Mouse (Mus musculus) splenic B cell, adult 2 months (primary cell): ENCODE measurements around the gene Snx30.
A peak's percentile ranks its signal among the peaks of the same experiment; 100 is the strongest.

Experiments used
- DNase-seq: peaks from one replicate; pipeline ENCODE4 v3.0.0-alpha.2; 2011; ENCODE audit warnings: low read depth, low spot score
- H3K27me3 ChIP-seq: 2 replicates; pipeline ENCODE4 v1.6.1; 2012; ENCODE audit warnings: mild to moderate bottlenecking, low read length, moderate library complexity, mixed read lengths; ENCODE audit not compliant: control insufficient read depth, poor library complexity, insufficient read depth, severe bottlenecking
- H3K36me3 ChIP-seq: 2 replicates; pipeline ENCODE4 v1.6.1; 2012; ENCODE audit warnings: mild to moderate bottlenecking, low read length, moderate library complexity, mixed read lengths; ENCODE audit not compliant: control insufficient read depth, poor library complexity, insufficient read depth, severe bottlenecking

The Snx30 gene

DNA sequence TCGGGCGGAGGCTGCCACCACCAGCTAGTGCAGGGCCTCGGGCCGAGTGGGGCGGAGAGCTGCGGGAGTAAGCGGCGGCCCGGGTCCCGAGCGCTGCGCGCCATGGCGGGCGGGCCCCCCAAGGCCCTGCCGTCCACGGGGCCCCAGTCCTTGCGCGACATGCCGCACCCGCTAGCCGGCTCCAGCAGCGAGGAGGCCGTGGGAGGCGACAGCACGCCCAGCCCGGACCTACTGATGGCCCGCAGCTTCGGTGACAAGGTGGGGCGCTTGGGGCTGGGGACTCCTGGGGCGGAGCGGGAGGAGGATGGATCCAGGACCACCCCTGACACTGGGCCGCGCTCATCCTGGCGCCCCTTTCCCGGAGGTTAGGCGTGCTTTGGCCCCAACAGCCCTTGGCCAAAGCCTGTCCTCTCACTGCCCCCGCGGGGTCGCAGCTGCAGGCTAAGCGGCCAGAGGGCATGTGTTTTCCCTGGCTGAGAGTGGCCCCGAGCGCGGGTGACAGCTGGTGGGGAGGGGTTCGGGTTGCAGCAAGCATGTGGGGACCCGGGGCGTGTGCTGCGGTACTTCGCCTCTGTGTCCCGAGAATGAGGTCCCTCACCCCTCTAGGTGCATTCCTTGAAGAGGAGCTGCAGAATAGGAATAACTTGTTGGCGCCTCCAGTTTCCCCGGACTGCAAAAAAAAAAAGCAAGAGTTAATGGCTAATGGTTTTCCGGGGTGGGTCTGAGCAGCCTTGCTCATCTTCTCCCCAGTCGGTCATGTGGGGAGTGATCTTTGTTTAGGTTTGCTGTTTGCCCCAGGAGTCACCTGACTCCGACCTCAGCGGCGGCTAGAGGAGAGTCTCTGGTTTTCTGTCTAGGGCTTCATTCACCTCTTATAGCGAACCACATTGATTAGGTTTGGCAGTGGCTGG, 583 bp downstream of the Snx30 start:
- H3K27me3 ChIP-seq, result no peaks in the 10 kb centered on the region
- no peaks in the 10 kb centered on the region for H3K36me3 ChIP-seq
- DNase-seq, result peak; percentile 83

DNA sequence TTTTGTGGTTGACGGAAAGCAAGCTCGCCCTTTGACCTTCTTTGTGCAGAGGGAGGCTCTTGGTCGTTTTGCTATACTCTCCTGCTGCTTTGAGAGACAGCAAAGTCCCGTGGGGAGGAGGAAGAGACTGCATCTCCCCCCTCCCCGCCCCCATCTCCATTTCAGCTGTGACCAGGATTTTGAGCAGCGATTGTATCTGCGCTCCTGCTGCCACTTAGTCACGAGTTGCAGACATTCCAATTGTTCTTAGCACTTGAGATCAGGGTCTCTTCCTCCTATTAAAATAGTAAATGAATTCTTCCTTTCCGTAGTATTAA, 1.2 kb downstream of the Snx30 start:
- H3K36me3 ChIP-seq, result no peaks in the 10 kb centered on the region; the same call in 1 of the 2 replicates
- no peaks in the 10 kb centered on the region for H3K27me3 ChIP-seq
- DNase-seq, result no peak

DNA sequence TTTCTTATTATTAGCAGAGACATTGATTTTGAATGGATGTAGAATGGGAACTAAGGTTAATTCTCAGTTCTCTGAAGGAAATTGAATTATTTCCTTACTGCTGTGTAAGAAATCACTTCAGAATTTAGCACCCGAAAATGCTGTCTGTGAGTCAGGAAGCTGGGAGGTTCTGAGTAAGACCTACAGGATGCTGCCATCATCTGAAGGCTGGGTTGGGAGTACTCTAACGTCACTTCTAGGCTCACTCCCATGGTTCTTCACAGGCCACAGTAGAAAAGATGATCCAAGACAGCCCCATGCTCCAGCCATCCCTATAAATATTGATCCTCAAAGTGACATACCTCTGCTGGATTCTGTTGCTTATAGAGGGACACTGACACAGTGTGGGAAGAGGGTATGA, 1.9 kb downstream of the Snx30 start:
- H3K36me3 ChIP-seq, result no peaks in the 10 kb centered on the region; the same call in 1 of the 2 replicates
- H3K27me3 ChIP-seq, result no peaks in the 10 kb centered on the region
- no peak for DNase-seq

DNA sequence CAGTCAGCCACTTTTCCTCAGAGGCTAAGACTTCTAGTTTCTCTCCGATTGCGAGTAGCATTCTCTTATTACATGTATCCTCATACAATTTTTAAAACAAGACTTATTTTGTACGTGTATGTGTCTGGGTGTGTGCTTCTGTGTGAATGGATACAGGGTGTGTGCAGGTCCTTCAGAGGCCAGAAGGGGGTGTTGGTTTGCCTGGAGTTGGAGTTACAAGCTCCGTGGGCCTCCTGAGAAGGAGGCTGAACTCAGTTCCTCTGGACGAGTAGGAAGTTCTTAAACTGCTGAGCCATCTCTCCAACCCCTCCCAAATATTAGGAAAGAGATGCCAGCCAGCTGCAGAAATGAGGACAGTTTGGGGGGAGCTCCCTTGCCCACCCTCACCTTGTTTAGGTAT, 2.8 kb downstream of the Snx30 start:
- Histone ChIP-seq H3K27me3 (no peaks in the 10 kb centered on the region), H3K36me3 (no peaks in the 10 kb centered on the region; the same call in 1 of the 2 replicates)
- peak; percentile 60 for DNase-seq

DNA sequence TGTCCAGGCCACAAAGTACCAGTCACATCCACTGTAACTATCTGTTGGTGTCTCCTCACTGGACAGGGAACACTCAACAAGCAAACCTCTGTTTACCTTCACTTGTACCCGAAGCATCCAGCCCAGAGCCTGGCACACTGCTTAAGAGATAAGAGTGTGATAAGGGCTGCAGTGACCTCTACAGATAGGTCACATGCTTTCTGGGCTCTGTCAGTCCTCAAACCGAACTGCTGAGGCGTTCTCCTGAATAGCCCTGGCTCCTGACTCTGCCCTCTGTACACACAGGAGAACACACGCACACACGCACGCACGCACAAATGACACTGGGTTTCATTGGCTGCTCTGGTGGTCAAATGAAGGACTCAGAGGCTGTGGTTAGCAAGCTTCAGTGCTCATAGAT, 8.5 kb downstream of the Snx30 start:
- H3K36me3 ChIP-seq, result no peaks in the 10 kb centered on the region; the same call in 1 of the 2 replicates
- no peaks in the 10 kb centered on the region for H3K27me3 ChIP-seq
- DNase-seq, result peak; percentile 33

DNA sequence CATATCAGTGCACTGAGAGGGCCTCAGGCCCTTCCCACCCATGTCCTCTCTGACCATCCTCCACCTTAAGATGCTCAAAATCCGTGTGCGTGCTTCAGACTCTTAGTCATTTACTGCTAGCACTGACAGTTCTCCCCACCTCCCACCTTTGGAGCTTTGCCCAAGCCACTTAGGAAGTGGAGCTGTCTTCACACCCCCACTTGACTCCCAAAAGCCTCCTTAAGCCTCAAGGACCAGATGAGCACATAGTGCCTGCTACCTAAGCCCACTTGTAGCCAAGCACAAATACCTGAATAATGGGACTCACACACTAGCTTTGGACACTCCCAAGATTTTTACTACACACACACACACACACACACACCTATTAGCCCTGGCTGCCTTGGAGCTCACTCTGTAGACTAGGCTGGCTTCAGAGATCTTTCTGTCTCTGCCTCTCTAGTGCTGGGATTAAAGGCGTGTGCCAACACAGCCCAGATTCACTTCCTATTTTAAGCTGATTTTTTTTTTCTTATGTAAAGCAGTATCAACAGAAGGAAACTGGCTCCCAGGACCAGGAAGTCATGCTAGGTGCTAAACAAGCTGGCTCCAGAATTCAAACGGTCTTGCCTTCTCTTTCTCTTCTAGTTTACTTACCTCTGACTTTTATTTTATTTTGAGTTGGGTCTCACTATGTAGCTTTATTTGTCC, 9.6 kb downstream of the Snx30 start:
- DNase-seq, result peak; percentile 83
- no peaks in the 10 kb centered on the region for H3K27me3 ChIP-seq
- H3K36me3 ChIP-seq, result no peaks in the 10 kb centered on the region; the same call in 1 of the 2 replicates

DNA sequence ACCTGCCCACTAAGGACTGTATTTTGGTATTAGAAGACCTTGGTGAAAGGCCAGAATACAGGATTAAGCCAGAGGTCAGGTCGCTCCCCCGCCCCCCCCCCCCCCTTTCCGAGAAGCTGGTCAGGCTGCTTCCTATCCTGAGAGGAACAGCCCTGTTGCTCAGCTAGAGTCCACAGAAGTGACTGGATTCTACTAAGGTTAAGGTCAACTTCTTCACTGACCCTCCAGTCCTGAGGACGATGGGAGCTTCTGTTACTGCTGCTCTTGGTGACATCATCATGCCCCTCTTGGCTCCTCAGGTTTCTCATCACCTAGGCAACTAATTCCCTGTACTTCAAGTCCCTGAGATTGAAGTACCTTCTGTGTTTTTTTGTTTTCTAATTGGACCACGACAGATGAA, 10.4 kb downstream of the Snx30 start:
- no peak for DNase-seq
- H3K36me3 ChIP-seq, result no peaks in the 10 kb centered on the region; the same call in 1 of the 2 replicates
- H3K27me3 ChIP-seq, result no peaks in the 10 kb centered on the region

DNA sequence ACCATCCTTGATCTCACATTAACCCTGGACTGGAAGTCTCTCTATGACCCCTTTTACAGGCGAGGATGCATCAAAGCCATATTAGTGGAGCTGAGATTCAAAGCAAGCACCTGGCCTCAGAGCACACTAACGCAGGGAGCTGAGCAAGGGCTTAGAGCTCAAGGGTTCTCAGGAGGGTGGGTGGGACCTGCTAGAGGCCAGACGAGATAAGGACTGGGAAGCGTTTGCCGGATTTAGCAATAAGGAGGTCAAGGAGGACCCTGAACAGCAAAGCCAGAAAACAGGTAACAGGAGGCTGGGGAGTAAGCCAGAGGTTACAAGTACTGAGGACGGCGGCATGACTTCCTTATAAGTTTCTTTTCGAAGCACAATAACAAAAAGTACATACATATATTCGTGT, 10.8 kb downstream of the Snx30 start:
- H3K36me3 ChIP-seq, result no peaks in the 10 kb centered on the region; the same call in 1 of the 2 replicates
- DNase-seq, result no peak
- H3K27me3 ChIP-seq, result no peaks in the 10 kb centered on the region

DNA sequence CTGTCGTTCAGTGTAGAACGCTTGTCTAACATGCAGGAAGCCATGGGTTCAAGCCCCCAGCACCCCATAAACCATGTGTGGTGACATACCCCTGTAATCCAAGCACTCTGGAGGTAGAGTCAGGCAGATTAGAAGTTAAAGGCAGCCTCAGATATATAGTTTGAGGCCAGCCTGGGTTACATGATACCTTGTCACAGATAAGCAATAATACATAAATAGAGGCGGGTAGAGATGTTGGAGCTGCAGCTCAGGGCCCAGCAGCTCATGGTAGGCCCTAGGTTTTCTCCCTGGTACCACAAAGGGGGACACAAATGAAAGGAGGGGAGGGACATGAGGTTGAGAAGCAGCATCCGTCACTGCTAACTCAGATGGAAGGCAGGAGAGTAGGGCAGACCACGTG, 12.2 kb downstream of the Snx30 start:
- no peaks in the 10 kb centered on the region for H3K36me3 ChIP-seq
- no peak for DNase-seq
- H3K27me3 ChIP-seq, result no peaks in the 10 kb centered on the region

DNA sequence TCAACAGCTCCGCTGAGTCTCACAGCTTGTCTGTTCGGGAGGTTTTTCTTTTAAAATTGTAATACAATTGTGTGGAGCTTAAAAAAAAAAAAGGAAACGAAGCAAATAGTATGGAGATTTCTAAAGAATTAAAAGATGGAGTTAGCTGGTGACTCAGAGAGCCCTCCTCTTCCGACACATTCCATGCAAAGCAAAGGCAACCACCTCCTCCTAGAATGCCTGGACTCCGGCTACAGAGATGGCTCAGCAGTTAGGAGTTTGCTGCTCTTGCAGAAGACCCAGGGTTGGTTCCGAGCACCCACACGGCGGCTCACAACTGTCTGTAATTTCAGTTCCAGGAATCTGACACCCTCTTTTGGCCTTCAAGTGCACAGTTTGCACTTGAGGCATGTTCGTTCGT, 12.9 kb downstream of the Snx30 start:
- Histone ChIP-seq H3K36me3 (no peaks in the 10 kb centered on the region), H3K27me3 (no peaks in the 10 kb centered on the region)
- DNase-seq, result no peak

DNA sequence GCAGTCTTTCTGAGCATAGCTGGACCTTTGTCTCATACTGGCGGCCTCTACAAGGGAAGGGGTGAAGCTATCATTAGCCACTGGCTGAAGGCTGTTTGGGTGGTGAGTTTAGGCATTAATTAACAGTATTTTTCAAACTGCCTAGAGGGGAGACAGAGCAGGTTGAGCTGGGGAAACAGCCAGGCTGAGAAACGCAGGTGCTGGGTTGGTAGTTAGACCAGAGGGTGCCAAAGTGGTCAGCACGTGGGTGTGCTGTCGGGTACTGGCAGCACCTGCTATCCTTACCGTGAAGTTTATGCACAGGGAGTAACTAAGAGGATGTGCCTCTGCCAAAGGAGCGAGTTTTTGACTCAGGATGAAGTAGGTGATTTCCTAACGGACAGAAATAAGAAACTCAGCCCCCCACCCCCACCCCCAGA, 13.4 kb downstream of the Snx30 start:
- no peak for DNase-seq
- Histone ChIP-seq H3K27me3 (no peaks in the 10 kb centered on the region), H3K36me3 (no peaks in the 10 kb centered on the region)

DNA sequence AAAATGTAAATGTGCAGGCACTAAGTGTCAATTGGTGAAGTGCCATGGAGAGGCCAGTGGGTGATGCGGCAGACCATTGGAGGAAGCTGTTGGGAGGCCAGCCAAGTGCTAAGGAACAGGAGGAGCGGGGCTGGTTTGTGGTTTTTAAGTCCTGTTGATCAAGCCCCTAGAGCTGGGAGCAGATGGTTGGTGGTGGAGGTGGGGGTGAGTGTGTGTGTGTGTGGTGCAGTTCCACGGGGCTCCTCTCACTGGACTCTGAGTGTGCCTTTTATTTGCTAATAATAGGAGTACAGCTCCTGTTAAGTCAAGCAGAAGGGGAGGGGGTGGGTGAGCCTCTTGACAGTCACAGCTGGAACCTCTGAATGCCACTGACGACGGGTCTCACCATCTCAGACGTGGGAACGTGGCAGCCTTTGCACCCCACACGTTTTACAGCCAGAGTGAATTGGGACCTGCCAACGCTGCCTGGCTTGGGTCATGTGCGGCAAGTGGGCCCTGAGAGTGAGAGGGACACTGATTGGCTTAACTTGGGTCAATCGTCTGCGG, 13.9 kb downstream of the Snx30 start:
- H3K27me3 ChIP-seq, result no peaks in the 10 kb centered on the region
- no peaks in the 10 kb centered on the region for H3K36me3 ChIP-seq
- DNase-seq, result no peak

DNA sequence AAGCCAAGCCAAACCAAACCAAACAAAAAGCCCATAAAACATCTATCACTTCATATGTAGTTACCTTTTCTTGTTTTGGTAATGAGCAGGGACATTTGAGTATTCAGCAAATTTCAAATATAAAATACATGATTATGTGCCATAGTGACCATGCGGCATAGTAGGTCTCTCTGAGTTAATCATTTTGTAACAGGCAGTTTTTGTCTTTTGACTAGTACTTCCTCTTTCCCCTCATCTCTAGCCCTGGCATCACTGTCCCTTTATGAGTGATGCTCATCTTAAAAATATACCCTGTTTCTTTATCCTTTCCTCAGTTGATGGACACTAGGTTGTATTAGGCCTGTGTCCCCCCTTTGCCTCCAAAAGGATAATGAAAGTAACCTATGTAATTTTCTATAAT, 15.9 kb downstream of the Snx30 start:
- Histone ChIP-seq H3K27me3 (no peaks in the 10 kb centered on the region), H3K36me3 (no peaks in the 10 kb centered on the region)
- peak; percentile 46 for DNase-seq

DNA sequence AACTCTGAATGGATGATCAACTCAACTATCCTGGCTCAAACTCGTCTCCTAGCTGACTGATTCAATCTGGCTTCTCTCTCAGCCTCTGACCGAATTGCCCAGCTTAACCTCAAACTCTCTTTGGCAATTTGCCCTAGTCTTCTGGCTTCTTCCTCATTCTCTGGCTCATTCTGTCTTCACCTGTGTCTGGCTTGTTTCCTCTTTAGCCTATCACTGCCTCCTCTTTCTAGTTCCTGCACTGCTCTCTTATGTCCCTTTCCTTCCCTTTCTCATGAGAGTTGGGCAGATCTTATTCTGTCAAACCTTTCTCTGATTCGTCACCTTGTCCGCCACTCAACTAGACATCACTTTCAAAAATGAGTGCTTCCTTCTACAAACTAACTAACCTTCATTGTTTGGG, 16.5 kb downstream of the Snx30 start:
- H3K27me3 ChIP-seq, result no peaks in the 10 kb centered on the region
- no peaks in the 10 kb centered on the region for H3K36me3 ChIP-seq
- DNase-seq, result peak; percentile 87

DNA sequence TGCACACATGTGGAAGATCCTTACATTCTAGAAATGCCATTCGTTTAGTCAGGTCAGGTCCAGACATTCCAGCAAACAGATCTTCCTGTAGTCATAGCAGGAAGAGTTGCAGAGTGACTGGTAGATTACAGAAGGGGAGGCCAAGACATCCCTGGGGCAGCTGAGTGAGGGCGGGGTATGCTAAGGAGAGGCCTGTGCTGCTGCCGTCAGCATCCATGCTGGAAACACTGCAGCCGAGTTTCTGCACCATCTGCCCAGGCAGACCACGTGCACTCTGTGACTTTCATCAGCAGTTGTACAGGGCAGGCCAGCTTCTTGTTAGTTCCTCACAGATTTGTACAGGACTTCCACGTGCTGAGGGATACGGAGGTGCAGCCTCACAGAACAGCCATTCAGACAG, 17.8 kb downstream of the Snx30 start:
- Histone ChIP-seq H3K27me3 (no peaks in the 10 kb centered on the region), H3K36me3 (no peaks in the 10 kb centered on the region)
- DNase-seq, result no peak
